Mouse (Mus musculus) cerebellum, adult 9-11 months (tissue): Measurements from ENCODE around the gene Mrm3.

ENCODE experiments used
- DNase-seq: peaks from one replicate; pipeline ENCODE4 v3.0.0; 2022

Gene Mrm3

GRCm38 (mm10) chr11:76253145-76253917 lies 9.8 kb downstream of the Mrm3 start:
- peak; percentile 84 for DNase-seq

- peak; percentile 47 for DNase-seq
Observed at GRCm38 (mm10) chr11:76253918-76254264, 10.4 kb downstream of the Mrm3 start.

- DNase-seq, result peak; percentile 93
Observed at GRCm38 (mm10) chr11:76255431-76256001, 12.0 kb downstream of the Mrm3 start.

- DNase-seq, result peak; percentile 44
Observed at GRCm38 (mm10) chr11:76256129-76256528, 12.6 kb downstream of the Mrm3 start.

- DNase-seq, result no peak
Observed at GRCm38 (mm10) chr11:76257386-76257785, 13.9 kb downstream of the Mrm3 start.

GRCm38 (mm10) chr11:76258511-76258910 lies 15.0 kb downstream of the Mrm3 start:
- DNase-seq, result no peak

GRCm38 (mm10) chr11:76260208-76261050 lies 16.9 kb downstream of the Mrm3 start:
- no peak for DNase-seq

- no peak for DNase-seq
Observed at GRCm38 (mm10) chr11:76261224-76261623, 17.7 kb downstream of the Mrm3 start.

- no peak for DNase-seq
Observed at GRCm38 (mm10) chr11:76262611-76263351, 19.3 kb downstream of the Mrm3 start.

- DNase-seq, result no peak
Observed at GRCm38 (mm10) chr11:76267550-76267949, 24.0 kb downstream of the Mrm3 start.

GRCm38 (mm10) chr11:76268001-76268459 lies 24.5 kb downstream of the Mrm3 start:
- DNase-seq, result no peak

- DNase-seq, result no peak
Observed at GRCm38 (mm10) chr11:76268521-76269065, 25.1 kb downstream of the Mrm3 start.

- peak; percentile 61 for DNase-seq
Observed at GRCm38 (mm10) chr11:76272440-76272839, 28.9 kb downstream of the Mrm3 start.

- no peak for DNase-seq
Observed at GRCm38 (mm10) chr11:76278960-76279852, 35.7 kb downstream of the Mrm3 start.

- no peak for DNase-seq
Observed at GRCm38 (mm10) chr11:76279971-76280370, 36.5 kb downstream of the Mrm3 start.

- DNase-seq, result no peak
Observed at GRCm38 (mm10) chr11:76283841-76284240, 40.3 kb downstream of the Mrm3 start.

- no peak for DNase-seq
Observed at GRCm38 (mm10) chr11:76285431-76286075, 42.0 kb downstream of the Mrm3 start.

- no peak for DNase-seq
Observed at GRCm38 (mm10) chr11:76286534-76287126, 43.1 kb downstream of the Mrm3 start.

- DNase-seq, result no peak
Observed at GRCm38 (mm10) chr11:76287301-76287700, 43.8 kb downstream of the Mrm3 start.

GRCm38 (mm10) chr11:76288645-76289044 lies 45.1 kb downstream of the Mrm3 start:
- DNase-seq, result no peak

- DNase-seq, result peak; percentile 93
Observed at GRCm38 (mm10) chr11:76290367-76290766, 46.9 kb downstream of the Mrm3 start.
